Mouse (Mus musculus): ENCODE data around the gene Pip4k2a.

DNA sequence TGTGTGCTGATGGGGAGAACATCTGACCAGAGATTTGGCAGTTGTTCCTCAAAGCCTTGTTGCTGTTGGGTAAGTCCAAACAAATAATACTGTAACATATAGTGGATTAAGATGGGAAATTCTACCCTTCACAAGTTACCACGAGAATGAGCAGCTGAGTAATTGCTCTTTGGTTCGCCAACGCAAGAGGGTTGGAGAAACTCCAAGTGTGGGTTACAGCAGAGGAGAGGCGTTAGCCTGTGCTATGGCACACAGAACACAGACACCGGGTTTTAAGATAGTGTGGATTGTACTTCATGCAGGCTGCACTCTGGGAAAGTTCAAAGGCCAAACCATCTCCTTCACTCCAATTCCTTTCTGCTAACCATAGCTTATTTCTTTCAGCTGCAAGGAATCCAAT lies 144.6 kb downstream of the Pip4k2a start:
- no peak for TF ChIP-seq POLR2A (IDR thresholded peaks at IDR 0.05; ENCODE audit: insufficient read depth, low read depth, low read length)
- TF ChIP-seq CTCF (IDR thresholded peaks at IDR 0.05): no peak
- TF ChIP-seq EP300 (IDR thresholded peaks at IDR 0.05; ENCODE audit: insufficient read depth, low read depth, low read length): no peak

Data from heart, adult 2 months (tissue).